Mouse (Mus musculus) liver, embryonic 11.5 days (tissue): ENCODE measurements around the gene Mrps18c. TPM values are rescaled to one million over a fixed set of nuclear protein-coding genes. Genes with fewer than 3 reads are reported as not detected.

Experiments
- ATAC-seq: fragments of 200-750 bp; cut with Nextera tagmentation; replicated peaks from 2 replicates; pipeline ENCODE4 v1.8.0; 2017; ENCODE audit warnings: moderate number of reproducible peaks, mild to moderate bottlenecking, moderate TSS enrichment, moderate library complexity; ENCODE audit not compliant: low FRiP score
- DNase-seq: peaks from one replicate; pipeline ENCODE4 v3.0.0-alpha.2; 2017; ENCODE audit warnings: low spot score
- H3K27ac ChIP-seq: fragments of 300-500 bp; sonication (generic); 2 replicates; pipeline ENCODE4 v1.5.1; 2014; ENCODE audit warnings: mild to moderate bottlenecking, low read depth, low read length, control low read depth
- H3K27me3 ChIP-seq: fragments of 300-500 bp; sonication (generic); replicated peaks from 2 replicates; pipeline ENCODE4 v1.6.1; 2014; ENCODE audit warnings: low read length, mixed read lengths; ENCODE audit not compliant: control insufficient read depth, insufficient read depth
- H3K36me3 ChIP-seq: fragments of 300-500 bp; sonication (generic); 2 replicates; pipeline ENCODE4 v1.6.1; 2014; ENCODE audit warnings: mild to moderate bottlenecking, low read length, moderate library complexity, mixed read lengths; ENCODE audit not compliant: control insufficient read depth, insufficient read depth
- H3K4me1 ChIP-seq: fragments of 300-500 bp; sonication (generic); replicated peaks from 2 replicates; pipeline ENCODE4 v1.6.1; 2014; ENCODE audit warnings: low read length, mixed read lengths; ENCODE audit not compliant: control insufficient read depth, insufficient read depth
- H3K4me2 ChIP-seq: fragments of 300-500 bp; sonication (generic); 2 replicates; pipeline ENCODE4 v1.6.1; 2014; ENCODE audit warnings: mild to moderate bottlenecking, control low read depth, moderate library complexity
- H3K4me3 ChIP-seq: fragments of 300-500 bp; sonication (generic); 2 replicates; pipeline ENCODE4 v1.5.1; 2014; ENCODE audit warnings: low read depth, low read length, control low read depth
- H3K9ac ChIP-seq: fragments of 300-500 bp; sonication (generic); 2 replicates; pipeline ENCODE4 v1.6.1; 2014; ENCODE audit warnings: low read depth, low read length, control low read depth
- H3K9me3 ChIP-seq: fragments of 300-500 bp; sonication (generic); 2 replicates; pipeline ENCODE4 v1.6.1; 2016; ENCODE audit warnings: low read length, inconsistent platforms, mixed read lengths; ENCODE audit not compliant: control insufficient read depth
- WGBS: fragments of 180-500 bp; shearing (Covaris S2); extraction: QIAGEN DNeasy Blood & Tissue Kit; methylation state at CpG from one replicate; pipeline ENCODE4 v1.1.7; 2014; 5-methylcytosine and 5-hydroxymethylcytosine counted together
- polyA plus RNA-seq: library from polyadenylated mRNA; unstranded; fragments of >200 nt; fragmentation: Nextera tagmentation; extraction: Ambion mirVana; gene quantifications from 2 replicates; pipeline ENCODE4 v1.2.1, GENCODE M21; 2014

Mrps18c gene
- polyA plus RNA-seq, 1 experiment from 2014 or later: 211 TPM

GRCm38 (mm10) chr5:100771575-100771974 is 26.9 kb upstream of the Mrps18c start:
- ATAC-seq (no peak), DNase-seq (no peak)
- Histone ChIP-seq H3K4me3 (no peak overlapping the region), H3K27me3 (no peaks in the 10 kb centered on the region), H3K36me3 (peaks cover 34% of the 10 kb centered on the region; the same call in 1 of the 2 replicates), H3K27ac (no peak overlapping the region), H3K4me2 (no peak overlapping the region), H3K4me1 (no peaks in the 10 kb centered on the region), H3K9ac (no peak overlapping the region), H3K9me3 (no peaks in the 10 kb centered on the region)
- WGBS: 93% methylated on average over 4 of the region's 4 CpGs

DNA sequence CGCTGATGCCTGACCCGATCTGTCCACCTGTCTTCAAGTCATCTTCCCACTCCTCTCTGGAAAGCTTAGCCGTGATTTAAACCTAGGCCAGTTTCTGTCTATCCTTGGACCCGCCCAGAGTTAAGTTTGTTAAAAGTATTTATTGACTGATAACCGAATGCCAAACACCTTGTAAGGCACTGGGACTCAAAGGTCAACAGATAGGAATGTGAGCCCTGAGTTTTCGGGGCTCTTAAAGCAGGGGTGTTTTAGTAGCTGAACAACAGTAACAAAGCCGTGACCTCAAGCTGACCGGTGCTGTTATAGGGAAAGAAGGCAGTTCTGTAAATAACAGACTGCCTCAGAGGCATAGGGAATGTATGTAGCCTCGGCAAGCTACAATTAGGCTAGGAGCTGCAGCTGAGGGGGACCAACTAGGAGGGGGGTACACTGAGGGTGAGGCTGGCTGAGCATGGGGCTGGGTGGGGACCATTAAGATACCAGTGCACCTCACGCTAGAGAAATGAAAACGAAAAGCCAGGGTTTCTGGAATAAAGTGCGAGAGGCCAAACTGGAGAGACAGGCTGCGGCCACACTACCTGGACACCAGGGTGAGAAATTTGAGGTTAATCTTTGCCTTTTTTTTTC is 22.5 kb upstream of the Mrps18c start:
- Histone ChIP-seq H3K36me3 (peaks cover 18% of the 10 kb centered on the region), H3K9ac (no peak overlapping the region)

GRCm38 (mm10) chr5:100776900-100777299 is 21.5 kb upstream of the Mrps18c start:
- Histone ChIP-seq H3K4me1 (no peaks in the 10 kb centered on the region), H3K9ac (no peak overlapping the region), H3K4me3 (no peak overlapping the region), H3K4me2 (no peak overlapping the region), H3K36me3 (peaks cover 12% of the 10 kb centered on the region), H3K9me3 (no peaks in the 10 kb centered on the region), H3K27ac (no peak overlapping the region), H3K27me3 (no peaks in the 10 kb centered on the region)
- WGBS: 86% methylated on average over 5 of the region's 5 CpGs
- DNase-seq (no peak), ATAC-seq (no peak)

More for the DNA sequence above, 22.5 kb upstream of the Mrps18c start:
- ATAC-seq (no peak), DNase-seq (no peak)
- Histone ChIP-seq H3K27me3 (no peaks in the 10 kb centered on the region), H3K9me3 (no peaks in the 10 kb centered on the region), H3K4me1 (no peaks in the 10 kb centered on the region), H3K4me3 (no peak overlapping the region), H3K27ac (no peak overlapping the region), H3K4me2 (no peak overlapping the region)
- WGBS: 82% methylated on average over 13 of the region's 13 CpGs

GRCm38 (mm10) chr5:100779002-100779401 is 19.4 kb upstream of the Mrps18c start:
- Histone ChIP-seq H3K4me1 (no peaks in the 10 kb centered on the region), H3K9me3 (no peaks in the 10 kb centered on the region), H3K9ac (no peak overlapping the region), H3K4me2 (no peak overlapping the region), H3K36me3 (peaks cover 16% of the 10 kb centered on the region), H3K27me3 (no peaks in the 10 kb centered on the region), H3K27ac (no peak overlapping the region), H3K4me3 (no peak overlapping the region)
- DNase-seq (no peak), ATAC-seq (no peak)
- WGBS: 94% methylated on average over 13 of the region's 13 CpGs

- Histone ChIP-seq H3K36me3 (peaks cover 45% of the 10 kb centered on the region), H3K9ac (no peak overlapping the region), H3K4me3 (no peak overlapping the region), H3K4me2 (no peak overlapping the region), H3K9me3 (no peaks in the 10 kb centered on the region), H3K27me3 (no peaks in the 10 kb centered on the region), H3K27ac (no peak overlapping the region), H3K4me1 (no peaks in the 10 kb centered on the region)
- 87% methylated on average over 9 of the region's 9 CpGs for WGBS
- ATAC-seq (no peak), DNase-seq (no peak)
These were observed 10.9 kb upstream of the Mrps18c start for GRCm38 (mm10) chr5:100787527-100787926.

DNA sequence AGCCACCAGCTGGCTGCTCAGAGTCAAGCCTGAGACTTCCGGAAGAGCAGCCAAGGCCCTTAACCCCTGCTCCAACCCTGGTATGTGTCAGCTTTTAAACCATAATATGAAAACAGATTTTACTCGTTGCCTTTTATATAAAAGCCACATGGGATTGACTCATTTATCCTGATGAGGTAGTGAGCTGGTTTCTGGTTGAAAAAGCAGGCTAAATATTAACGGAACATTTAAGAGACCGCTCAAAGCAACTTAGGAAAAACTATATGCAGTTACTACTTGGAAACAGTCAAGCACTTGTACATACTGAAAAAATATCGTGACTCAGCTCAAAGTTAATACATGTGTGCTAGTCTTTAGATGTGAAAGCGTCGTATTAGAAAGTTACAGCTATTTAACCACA is 6.2 kb upstream of the Mrps18c start:
- Histone ChIP-seq H3K36me3 (peaks cover 31% of the 10 kb centered on the region), H3K9ac (no peak overlapping the region), H3K27ac (no peak overlapping the region), H3K4me1 (peaks cover under 1% of the 10 kb centered on the region; the same call in 1 of the 2 replicates), H3K4me2 (no peak overlapping the region), H3K9me3 (no peaks in the 10 kb centered on the region), H3K27me3 (no peaks in the 10 kb centered on the region), H3K4me3 (no peak overlapping the region)
- no peak for ATAC-seq
- no peak for DNase-seq
- WGBS: 91% methylated on average over 7 of the region's 7 CpGs

- Histone ChIP-seq H3K9me3 (no peaks in the 10 kb centered on the region), H3K36me3 (peaks cover 20% of the 10 kb centered on the region), H3K4me1 (peaks cover 6% of the 10 kb centered on the region), H3K27ac (no peak overlapping the region), H3K4me3 (no peak overlapping the region), H3K9ac (no peak overlapping the region), H3K27me3 (no peaks in the 10 kb centered on the region), H3K4me2 (no peak overlapping the region)
- DNase-seq (no peak), ATAC-seq (no peak)
- 80% methylated on average over 5 of the region's 5 CpGs for WGBS
These were observed 4.3 kb upstream of the Mrps18c start for GRCm38 (mm10) chr5:100794084-100794483.

DNA sequence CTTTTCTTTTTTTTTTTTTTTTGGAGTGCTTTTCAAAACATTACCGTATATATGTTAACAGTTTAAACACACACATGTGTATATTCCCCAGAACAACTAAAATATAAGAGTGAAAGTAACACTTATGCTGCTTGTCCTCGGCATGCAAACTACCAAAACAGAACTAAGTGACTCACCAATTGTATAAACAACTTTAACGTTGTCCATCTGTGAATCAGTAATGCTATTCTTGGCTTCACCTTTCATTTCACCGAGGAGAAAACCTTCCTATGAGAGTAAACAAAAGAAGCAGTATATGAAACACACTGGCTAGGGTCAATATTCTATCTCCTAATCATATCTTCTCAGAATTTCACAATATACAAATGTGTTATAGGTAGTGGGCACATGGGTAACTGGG is 19.9 kb downstream of the Mrps18c start:
- ATAC-seq (no peak), DNase-seq (no peak)
- no peak overlapping the region for H3K9ac ChIP-seq
- no peak overlapping the region for H3K4me3 ChIP-seq
- H3K27ac ChIP-seq: no peak overlapping the region
- H3K4me2 ChIP-seq: no peak overlapping the region
- peaks cover 7% of the 10 kb centered on the region; the same call in 1 of the 2 replicates for H3K4me1 ChIP-seq
- peaks cover 13% of the 10 kb centered on the region for H3K36me3 ChIP-seq
- WGBS: 84% methylated on average over 4 of the region's 4 CpGs
- H3K9me3 ChIP-seq: no peaks in the 10 kb centered on the region
- H3K27me3 ChIP-seq: no peaks in the 10 kb centered on the region
